Mouse (Mus musculus): ENCODE results near the gene Rin3.

GRCm38 (mm10) chr12:102391109-102391508 lies 108.3 kb downstream of the Rin3 start:
- TF ChIP-seq CTCF (IDR thresholded peaks at IDR 0.05; ENCODE audit: low read depth) (no peak), EP300 (optimal IDR thresholded peaks at IDR 0.05) (no peak)
